Mouse (Mus musculus): ENCODE measurements around the gene Tmem18. TPM values are rescaled to one million over a fixed set of nuclear protein-coding genes. Genes with fewer than 3 reads are reported as not detected.

Tmem18 gene
- polyA plus RNA-seq (2015; fragmentation: Nextera tagmentation; extraction: Ambion mirVana): 12.8 and 13.1 TPM in 2 replicates

DNA sequence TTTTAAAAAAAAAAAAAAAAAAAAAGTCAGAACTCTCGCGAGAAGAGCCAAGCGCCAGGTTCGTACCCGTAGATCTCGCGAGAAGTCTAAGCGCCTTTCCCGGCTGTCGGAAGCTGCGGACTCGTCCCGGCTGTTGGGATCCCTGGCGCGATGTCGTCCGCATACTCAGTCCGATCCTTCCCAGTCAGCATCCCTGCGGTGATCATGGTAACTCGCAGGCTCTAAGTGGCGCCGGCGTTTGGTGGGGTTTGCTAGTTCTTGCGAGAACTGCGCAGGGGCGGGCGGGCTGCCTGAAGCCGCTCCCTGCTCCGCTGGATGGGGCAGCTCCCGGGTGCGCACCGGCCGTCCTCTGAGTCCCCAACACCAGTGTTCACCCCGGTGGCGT is at the start of gene Tmem18:
Tmem18 (plus strand) TSS at position 71 of the 385 bp plus-strand sequence.
- peak; percentile 52 for ATAC-seq (ENCODE audit: extremely low read depth, insufficient number of reproducible peaks, low FRiP score, low TSS enrichment)
- under 1% methylated on average over 35 of the region's 35 CpGs for WGBS
- H3K27ac ChIP-seq (replicated peaks): peak within 1 kb of the TSS; percentile 76
- peaks cover 28% of the 10 kb centered on the region for H3K36me3 ChIP-seq
- H3K4me3 ChIP-seq: peak within 1 kb of the TSS; percentile 61
- peak within 1 kb of the TSS; percentile 83 for H3K4me2 ChIP-seq
- H3K27me3 ChIP-seq (replicated peaks): no peaks in the 10 kb centered on the region
- no peaks in the 10 kb centered on the region for H3K9me3 ChIP-seq
- peak within 1 kb of the TSS; percentile 83 for H3K9ac ChIP-seq
- peaks cover 11% of the 10 kb centered on the region for H3K4me1 ChIP-seq

DNA sequence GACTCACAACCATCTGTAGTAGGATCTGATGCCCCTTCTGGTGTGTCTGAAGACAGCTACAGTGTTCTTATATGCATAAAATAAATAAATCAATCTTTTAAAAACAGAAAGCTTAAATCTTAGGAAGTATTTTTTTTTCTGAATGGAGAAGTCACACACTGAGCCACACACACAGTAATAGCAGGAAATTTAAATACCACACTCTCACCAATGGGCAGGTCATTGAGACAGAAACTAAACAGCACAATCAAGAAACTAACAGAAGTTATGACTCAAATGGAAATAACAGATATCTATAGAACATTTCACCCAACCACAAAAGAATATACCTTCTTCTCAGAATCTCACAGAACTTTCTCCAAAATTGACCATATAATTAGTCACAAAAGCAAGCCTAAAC is 26.9 kb upstream of the Tmem18 start:
- Histone ChIP-seq H3K27ac (replicated peaks) (no peak overlapping the region), H3K36me3 (no peaks in the 10 kb centered on the region), H3K9ac (no peak overlapping the region), H3K9me3 (no peaks in the 10 kb centered on the region), H3K4me1 (peaks cover 4% of the 10 kb centered on the region; the same call in 1 of the 2 replicates), H3K27me3 (replicated peaks) (no peaks in the 10 kb centered on the region), H3K4me2 (no peak overlapping the region), H3K4me3 (no peak overlapping the region)
- ATAC-seq (ENCODE audit: extremely low read depth, insufficient number of reproducible peaks, low FRiP score, low TSS enrichment): no peak

DNA sequence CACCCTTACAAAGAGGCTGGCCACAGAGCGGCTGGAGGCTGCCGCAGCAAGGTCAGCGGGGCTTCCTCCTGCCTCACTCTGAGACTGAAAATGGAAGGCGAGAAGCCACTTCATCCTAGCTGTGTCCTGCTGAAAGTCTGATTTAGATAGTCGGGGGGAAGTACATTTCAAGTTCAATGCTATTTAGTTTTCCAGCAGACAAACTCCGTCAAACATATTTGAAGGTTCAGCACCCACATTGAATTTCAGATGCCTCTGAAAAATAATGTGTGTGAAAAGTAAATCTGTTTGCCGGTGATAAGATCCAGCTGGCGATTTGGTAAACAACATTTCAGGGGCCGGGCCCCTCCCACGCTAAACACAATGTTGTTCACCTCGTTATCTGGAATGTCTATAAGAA is 22.8 kb upstream of the Tmem18 start:
- Histone ChIP-seq H3K4me2 (peak overlapping the region; percentile 45), H3K27me3 (replicated peaks) (no peaks in the 10 kb centered on the region), H3K9me3 (no peaks in the 10 kb centered on the region), H3K4me3 (no peak overlapping the region), H3K36me3 (no peaks in the 10 kb centered on the region), H3K4me1 (peaks cover 4% of the 10 kb centered on the region; the same call in 1 of the 2 replicates), H3K27ac (replicated peaks) (no peak overlapping the region), H3K9ac (no peak overlapping the region)
- WGBS: 18% methylated on average over 11 of the region's 11 CpGs
- ATAC-seq (ENCODE audit: extremely low read depth, insufficient number of reproducible peaks, low FRiP score, low TSS enrichment): no peak

DNA sequence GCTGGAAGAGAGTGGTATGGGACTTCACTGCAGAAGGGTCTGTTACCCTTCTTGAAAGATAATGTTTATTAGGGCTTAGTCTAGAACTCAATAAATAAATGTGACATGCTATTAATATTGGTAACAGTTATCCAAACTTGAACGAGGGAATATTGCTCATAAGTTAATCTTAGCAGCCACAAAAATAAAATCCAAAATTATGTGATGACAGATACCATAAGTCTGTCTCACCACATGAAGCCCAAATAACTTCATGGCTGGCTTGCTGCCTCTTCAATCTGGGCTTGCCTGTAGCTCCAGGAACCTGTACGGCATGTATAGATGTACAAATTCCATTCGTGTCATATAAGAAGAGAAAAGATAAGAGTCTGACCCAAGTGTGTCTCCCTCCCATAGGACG is 12.2 kb upstream of the Tmem18 start:
- H3K9ac ChIP-seq: no peak overlapping the region
- H3K4me1 ChIP-seq: no peaks in the 10 kb centered on the region
- ATAC-seq (ENCODE audit: extremely low read depth, insufficient number of reproducible peaks, low FRiP score, low TSS enrichment): no peak
- H3K4me3 ChIP-seq: no peak overlapping the region
- no peaks in the 10 kb centered on the region for H3K36me3 ChIP-seq
- no peak overlapping the region for H3K27ac ChIP-seq (replicated peaks)
- no peaks in the 10 kb centered on the region for H3K9me3 ChIP-seq
- WGBS: 61% methylated on average over 4 of the region's 4 CpGs
- no peak overlapping the region for H3K4me2 ChIP-seq
- no peaks in the 10 kb centered on the region for H3K27me3 ChIP-seq (replicated peaks)

DNA sequence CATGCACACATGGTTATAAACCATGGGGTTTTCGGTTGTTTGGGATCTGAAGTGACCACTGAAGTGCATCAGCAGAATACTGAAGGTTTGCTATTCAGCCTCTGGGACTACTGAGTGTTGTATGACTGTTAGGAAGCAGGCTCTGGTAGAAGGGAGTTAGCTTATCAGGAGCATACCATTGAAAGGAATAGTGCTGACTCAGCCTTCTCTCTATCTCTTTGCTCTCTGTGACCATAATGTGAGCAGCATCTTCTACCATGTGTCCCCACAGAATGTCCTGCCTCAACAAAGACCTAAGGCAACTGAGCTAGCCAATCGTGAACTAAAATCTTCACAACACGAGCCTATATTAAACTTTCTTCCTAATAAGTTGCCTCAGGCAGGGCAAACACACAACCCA is 8.3 kb upstream of the Tmem18 start:
- H3K27me3 ChIP-seq (replicated peaks): no peaks in the 10 kb centered on the region
- H3K9ac ChIP-seq: no peak overlapping the region
- no peak for ATAC-seq (ENCODE audit: extremely low read depth, insufficient number of reproducible peaks, low FRiP score, low TSS enrichment)
- H3K27ac ChIP-seq (replicated peaks): no peak overlapping the region
- WGBS: 72% methylated on average over 3 of the region's 3 CpGs
- H3K4me1 ChIP-seq: no peaks in the 10 kb centered on the region
- no peak overlapping the region for H3K4me3 ChIP-seq
- no peak overlapping the region for H3K4me2 ChIP-seq
- no peaks in the 10 kb centered on the region for H3K36me3 ChIP-seq
- no peaks in the 10 kb centered on the region for H3K9me3 ChIP-seq

DNA sequence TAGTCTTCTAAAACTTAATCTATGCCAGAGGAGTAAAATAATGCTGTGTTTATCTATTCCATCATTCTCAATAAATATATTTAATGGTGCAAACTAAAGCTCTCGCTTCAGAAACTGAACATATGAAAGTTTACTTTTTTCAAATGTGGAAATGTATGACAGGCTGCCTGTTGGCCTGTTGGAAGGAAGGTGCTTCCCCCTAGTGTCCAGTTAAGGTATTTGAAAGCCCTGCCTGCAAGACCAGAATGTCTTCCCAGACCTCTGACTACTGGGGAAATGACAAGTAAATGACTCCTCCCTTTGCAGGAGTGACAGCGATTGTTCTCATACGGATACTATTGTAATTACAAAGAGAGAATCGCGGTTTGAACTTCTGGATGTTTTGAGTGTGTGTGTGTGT is 6.2 kb upstream of the Tmem18 start:
- H3K4me1 ChIP-seq: no peaks in the 10 kb centered on the region
- no peaks in the 10 kb centered on the region for H3K36me3 ChIP-seq
- 10% methylated on average over 5 of the region's 5 CpGs for WGBS
- H3K4me2 ChIP-seq: no peak overlapping the region
- no peaks in the 10 kb centered on the region for H3K27me3 ChIP-seq (replicated peaks)
- no peak for ATAC-seq (ENCODE audit: extremely low read depth, insufficient number of reproducible peaks, low FRiP score, low TSS enrichment)
- no peak overlapping the region for H3K9ac ChIP-seq
- H3K4me3 ChIP-seq: no peak overlapping the region
- no peak overlapping the region for H3K27ac ChIP-seq (replicated peaks)
- no peaks in the 10 kb centered on the region for H3K9me3 ChIP-seq

DNA sequence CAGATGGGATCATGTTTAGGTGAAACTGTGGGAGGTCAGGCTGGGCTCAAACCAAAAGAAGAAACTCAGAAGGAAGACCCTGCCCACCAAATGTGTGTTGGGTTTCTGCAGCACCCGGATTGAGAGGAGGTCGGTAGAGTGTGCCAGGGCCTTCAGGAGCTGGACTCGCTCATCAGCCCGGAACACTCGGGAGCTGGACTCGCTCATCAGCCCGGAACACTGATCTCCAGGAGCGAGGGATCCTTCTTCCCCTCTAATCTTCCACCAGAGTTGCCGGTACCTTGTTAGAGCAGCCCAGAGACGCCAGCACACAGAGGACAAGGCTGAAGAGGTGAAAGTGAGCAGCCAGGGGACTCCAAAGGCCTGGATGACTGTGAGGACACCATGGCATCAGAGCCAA is 2.9 kb upstream of the Tmem18 start:
- H3K9me3 ChIP-seq: no peaks in the 10 kb centered on the region
- no peaks in the 10 kb centered on the region for H3K36me3 ChIP-seq
- no peak overlapping the region for H3K9ac ChIP-seq
- ATAC-seq (ENCODE audit: extremely low read depth, insufficient number of reproducible peaks, low FRiP score, low TSS enrichment): no peak
- H3K27ac ChIP-seq (replicated peaks): no peak overlapping the region
- WGBS: 81% methylated on average over 10 of the region's 10 CpGs
- peaks cover 11% of the 10 kb centered on the region for H3K4me1 ChIP-seq
- no peaks in the 10 kb centered on the region for H3K27me3 ChIP-seq (replicated peaks)
- no peak overlapping the region for H3K4me2 ChIP-seq
- H3K4me3 ChIP-seq: no peak overlapping the region

DNA sequence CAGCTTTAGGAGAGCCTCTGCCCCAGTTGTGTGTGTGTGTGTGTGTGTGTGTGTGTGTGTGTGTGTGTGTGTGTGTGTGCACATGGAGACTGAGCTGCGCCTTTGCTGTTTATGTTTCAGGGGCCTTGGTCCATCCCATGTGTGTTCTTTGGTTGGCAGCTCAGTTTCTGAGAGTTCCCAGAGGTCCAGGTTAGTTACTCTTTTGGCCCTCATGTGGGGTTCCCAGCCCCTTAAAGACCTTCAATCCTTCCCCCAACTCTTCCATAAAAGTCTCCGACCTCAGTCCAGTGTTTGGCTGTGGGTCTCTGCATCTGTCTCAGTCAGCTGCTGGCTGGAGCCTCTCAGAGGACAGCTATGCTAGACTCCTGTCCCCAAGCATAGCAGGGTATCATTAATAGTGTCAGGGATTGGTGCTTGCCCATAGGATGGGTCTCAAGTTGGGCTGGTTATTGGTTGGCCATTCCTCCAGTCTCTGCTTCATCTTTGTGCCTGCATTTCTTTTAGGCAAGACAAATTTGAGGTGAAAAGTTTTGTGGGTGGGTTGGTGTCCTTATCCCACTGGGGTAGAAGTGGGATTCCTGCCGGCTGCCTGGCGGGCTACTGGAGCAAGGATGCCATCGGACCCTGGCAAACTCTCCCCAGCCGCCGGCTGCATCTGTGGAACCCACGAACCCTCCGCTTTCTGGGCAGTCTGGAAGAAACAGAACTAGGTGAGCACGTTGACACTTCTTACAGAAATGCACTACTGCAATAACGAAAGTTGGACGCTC is 455 bp upstream of the Tmem18 start:
- WGBS: 14% methylated on average over 12 of the region's 12 CpGs

DNA sequence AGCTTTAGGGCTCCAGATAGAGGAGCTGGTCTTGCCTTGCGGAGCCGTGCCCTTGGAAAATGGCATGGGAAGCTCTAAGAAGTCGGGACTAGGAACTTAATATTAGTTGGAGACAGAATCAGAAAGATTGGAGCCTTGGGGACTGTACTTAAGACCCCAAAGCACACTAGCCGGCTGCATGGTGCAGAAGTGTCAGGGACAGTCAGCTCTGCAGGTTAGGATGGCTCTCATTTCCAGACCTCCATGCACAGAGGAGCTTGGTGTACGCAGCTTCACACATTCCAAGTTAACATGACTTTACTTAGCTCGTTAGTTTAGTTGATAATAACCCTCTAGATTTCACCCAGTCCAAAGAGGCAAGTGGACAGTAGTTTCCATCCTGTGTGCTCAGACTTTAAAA is 637 bp downstream of the Tmem18 start:
- H3K27me3 ChIP-seq (replicated peaks): no peaks in the 10 kb centered on the region
- peak overlapping the region; percentile 61 for H3K4me3 ChIP-seq
- H3K27ac ChIP-seq (replicated peaks): peak overlapping the region; percentile 76
- H3K4me1 ChIP-seq: peaks cover 11% of the 10 kb centered on the region
- WGBS: 9% methylated on average over 6 of the region's 6 CpGs
- H3K9me3 ChIP-seq: no peaks in the 10 kb centered on the region
- peaks cover 31% of the 10 kb centered on the region for H3K36me3 ChIP-seq
- peak overlapping the region; percentile 83 for H3K4me2 ChIP-seq
- H3K9ac ChIP-seq: peak overlapping the region; percentile 83
- ATAC-seq (ENCODE audit: extremely low read depth, insufficient number of reproducible peaks, low FRiP score, low TSS enrichment): no peak

More for the DNA sequence above, 455 bp upstream of the Tmem18 start:
- ATAC-seq (ENCODE audit: extremely low read depth, insufficient number of reproducible peaks, low FRiP score, low TSS enrichment): no peak; the same call in 1 of the 2 replicates
- peak overlapping the region; percentile 83 for H3K4me2 ChIP-seq
- peak overlapping the region; percentile 83 for H3K9ac ChIP-seq
- H3K27me3 ChIP-seq (replicated peaks): no peaks in the 10 kb centered on the region
- H3K36me3 ChIP-seq: peaks cover 23% of the 10 kb centered on the region
- peak overlapping the region; percentile 61 for H3K4me3 ChIP-seq
- no peaks in the 10 kb centered on the region for H3K9me3 ChIP-seq
- peak overlapping the region; percentile 76 for H3K27ac ChIP-seq (replicated peaks)
- peaks cover 11% of the 10 kb centered on the region for H3K4me1 ChIP-seq

DNA sequence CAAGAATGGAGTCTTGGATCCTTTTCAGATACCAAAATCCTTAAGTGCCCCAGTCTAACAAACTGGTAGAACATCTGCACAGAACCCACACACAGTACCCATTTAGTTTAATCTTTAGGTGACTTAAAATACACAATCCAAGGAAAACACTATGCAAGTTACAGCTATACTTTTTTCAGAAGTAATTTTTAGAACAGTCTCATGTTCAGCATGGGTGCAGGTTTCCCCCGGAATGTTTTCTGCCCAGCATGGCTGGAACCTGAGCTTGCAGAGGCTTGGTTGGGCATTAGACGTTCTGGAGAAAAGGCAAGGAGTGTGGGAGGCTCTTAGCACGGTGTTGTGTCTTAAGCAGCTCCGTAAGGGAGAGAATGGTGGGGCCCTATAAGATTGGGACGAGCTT is 7.6 kb downstream of the Tmem18 start:
- no peak for ATAC-seq (ENCODE audit: extremely low read depth, insufficient number of reproducible peaks, low FRiP score, low TSS enrichment)
- Histone ChIP-seq H3K4me2 (no peak overlapping the region), H3K4me3 (no peak overlapping the region), H3K27me3 (replicated peaks) (0 out of 2 replicates have a peak, but pooled peaks cover 4% of the 10 kb centered on the region), H3K9ac (no peak overlapping the region), H3K4me1 (no peaks in the 10 kb centered on the region), H3K9me3 (no peaks in the 10 kb centered on the region), H3K27ac (replicated peaks) (no peak overlapping the region), H3K36me3 (peaks cover 50% of the 10 kb centered on the region)
- WGBS: 77% methylated on average over 5 of the region's 5 CpGs

DNA sequence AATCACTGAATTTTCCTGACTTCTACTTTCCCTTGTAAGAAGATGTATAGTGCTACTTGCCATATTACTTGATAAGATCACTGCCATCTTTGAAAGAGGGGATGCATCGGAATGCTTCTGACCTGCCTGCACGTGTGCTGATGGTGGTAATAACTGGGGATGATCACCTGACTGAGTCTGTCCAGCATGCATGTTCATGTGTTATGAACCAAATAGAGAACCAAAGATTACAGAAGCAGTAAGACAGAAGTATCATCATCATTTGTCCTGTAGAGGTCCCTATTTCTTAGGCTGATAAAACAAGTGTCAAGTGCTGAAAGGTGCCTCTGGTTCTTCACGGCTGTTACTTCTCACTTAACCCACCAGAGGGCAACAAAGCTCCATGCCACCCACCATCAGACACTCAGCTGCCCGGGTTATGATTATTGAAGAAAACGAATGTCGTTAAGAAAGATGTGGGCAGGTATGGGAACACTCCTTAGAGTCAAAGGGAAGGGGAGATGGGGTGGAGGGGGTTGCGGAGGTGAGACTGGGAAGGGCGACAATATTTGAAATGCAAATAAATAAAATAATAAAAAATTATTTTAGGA is 12.7 kb downstream of the Tmem18 start:
- no peak overlapping the region for H3K27ac ChIP-seq (replicated peaks)
- H3K9me3 ChIP-seq: no peaks in the 10 kb centered on the region
- 36% methylated on average over 8 of the region's 8 CpGs for WGBS
- H3K36me3 ChIP-seq: peaks cover 5% of the 10 kb centered on the region
- H3K4me1 ChIP-seq: no peaks in the 10 kb centered on the region
- peaks cover 14% of the 10 kb centered on the region; the same call in 1 of the 2 replicates for H3K27me3 ChIP-seq (replicated peaks)
- H3K9ac ChIP-seq: no peak overlapping the region
- no peak overlapping the region for H3K4me2 ChIP-seq
- ATAC-seq (ENCODE audit: extremely low read depth, insufficient number of reproducible peaks, low FRiP score, low TSS enrichment): no peak
- H3K4me3 ChIP-seq: no peak overlapping the region

DNA sequence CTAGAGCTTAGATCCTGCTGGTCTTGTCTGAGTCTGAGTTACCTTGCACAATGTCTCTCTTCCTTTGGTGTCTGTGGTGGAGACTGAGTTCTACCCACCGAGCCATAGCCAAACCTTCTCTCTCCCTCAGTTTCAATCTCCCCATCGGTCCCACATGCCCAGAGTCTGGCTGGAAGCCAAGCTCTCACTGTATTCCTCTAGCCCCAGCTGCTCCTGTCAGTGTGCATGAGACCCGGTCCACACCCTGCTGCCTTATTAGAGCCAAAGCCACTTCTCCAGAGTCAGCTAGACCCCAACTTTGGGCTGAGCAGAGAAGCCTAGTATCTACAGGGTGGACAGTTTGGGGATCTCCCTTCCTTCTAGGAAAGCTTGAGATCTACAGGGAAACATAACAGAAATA is 14.7 kb downstream of the Tmem18 start:
- no peaks in the 10 kb centered on the region for H3K4me1 ChIP-seq
- no peaks in the 10 kb centered on the region for H3K9me3 ChIP-seq
- H3K27me3 ChIP-seq (replicated peaks): peaks cover 14% of the 10 kb centered on the region; the same call in 1 of the 2 replicates
- no peak overlapping the region for H3K4me2 ChIP-seq
- no peak overlapping the region for H3K4me3 ChIP-seq
- 34% methylated on average over 3 of the region's 3 CpGs for WGBS
- no peaks in the 10 kb centered on the region for H3K36me3 ChIP-seq
- H3K9ac ChIP-seq: no peak overlapping the region
- H3K27ac ChIP-seq (replicated peaks): no peak overlapping the region
- ATAC-seq (ENCODE audit: extremely low read depth, insufficient number of reproducible peaks, low FRiP score, low TSS enrichment): no peak

Measured in heart, embryonic 13.5 days (tissue).